ENCODE assay signal across 17 mouse cellular contexts in genomic region chr6:86106045-86106444, GRCm38 (mm10).
"Had no signal": no experiment of that assay in that cellular context is flagged by ENCODE, and none has a peak within 500 bp of the region (broad histone marks: within the 10 kb centered on the region; RNA-seq: fewer than 3 reads in every experiment).

No protein-coding gene starts in this region.

- ATAC-seq: liver, postnatal 0 days; midbrain, embryonic 13.5 days; midbrain, embryonic 15.5 days had no signal

- H3K9ac ChIP-seq: liver, embryonic 13.5 days; liver, embryonic 15.5 days; liver, postnatal 0 days; midbrain, embryonic 13.5 days; midbrain, embryonic 15.5 days; neural tube, embryonic 12.5 days had no signal

- H3K9me3 ChIP-seq: liver, embryonic 13.5 days; liver, embryonic 15.5 days; megakaryocyte, embryonic 14.5 days; midbrain, embryonic 13.5 days; midbrain, embryonic 15.5 days; neural tube, embryonic 12.5 days had no signal

- H3K4me3 ChIP-seq: liver, embryonic 13.5 days; liver, embryonic 15.5 days; megakaryocyte, embryonic 14.5 days; midbrain, embryonic 13.5 days; midbrain, embryonic 15.5 days; neural tube, embryonic 12.5 days had no signal

- H3K27ac ChIP-seq: liver, embryonic 13.5 days; liver, embryonic 15.5 days; macrophage; midbrain, embryonic 13.5 days; midbrain, embryonic 15.5 days; neural tube, embryonic 12.5 days had no signal

- DNase-seq: liver; liver, embryonic 13.5 days; liver, postnatal 0 days; lung, adult 2 months; lung, postnatal 10 days; right cerebral cortex, postnatal 25 days; thymus, adult 2 months; thymus, postnatal 25 days; thymus, postnatal 4 days had no signal

- H3K4me2 ChIP-seq: liver, embryonic 11.5 days; liver, embryonic 13.5 days; liver, embryonic 15.5 days; midbrain, embryonic 11.5 days; midbrain, embryonic 13.5 days; midbrain, embryonic 15.5 days; neural tube, embryonic 12.5 days had no signal

- H3K27me3 ChIP-seq: liver, embryonic 13.5 days; liver, embryonic 15.5 days; midbrain, embryonic 13.5 days; midbrain, embryonic 15.5 days; neural tube, embryonic 12.5 days had no signal
